Mouse (Mus musculus) embryonic fibroblast, embryonic 13.5 days (primary cell): ENCODE results near the gene Cux2.

Experiments used
- CTCF ChIP-seq: IDR thresholded peaks from 2 replicates; pipeline ENCODE4 v1.5.1; 2011; ENCODE audit warnings: mild to moderate bottlenecking, control low read depth, low read length, moderate library complexity, borderline replicate concordance; ENCODE audit not compliant: insufficient read depth
- POLR2A ChIP-seq: IDR thresholded peaks from 2 replicates; pipeline ENCODE4 v1.6.1; 2011; ENCODE audit warnings: low read depth, mild to moderate bottlenecking, control low read depth, low read length, moderate library complexity

- TF ChIP-seq CTCF (no peak), POLR2A (no peak)
Observed at GRCm38 (mm10) chr5:121875041-121875440, 174.9 kb downstream of the Cux2 start.
